Mouse (Mus musculus): ENCODE results near the gene Wipf1. TPM values are rescaled to one million over a fixed set of nuclear protein-coding genes. Genes with fewer than 3 reads are reported as not detected.

The Wipf1 gene
- total RNA-seq, 2 experiments from 2014 or later = 21.1 to 21.3 TPM

DNA sequence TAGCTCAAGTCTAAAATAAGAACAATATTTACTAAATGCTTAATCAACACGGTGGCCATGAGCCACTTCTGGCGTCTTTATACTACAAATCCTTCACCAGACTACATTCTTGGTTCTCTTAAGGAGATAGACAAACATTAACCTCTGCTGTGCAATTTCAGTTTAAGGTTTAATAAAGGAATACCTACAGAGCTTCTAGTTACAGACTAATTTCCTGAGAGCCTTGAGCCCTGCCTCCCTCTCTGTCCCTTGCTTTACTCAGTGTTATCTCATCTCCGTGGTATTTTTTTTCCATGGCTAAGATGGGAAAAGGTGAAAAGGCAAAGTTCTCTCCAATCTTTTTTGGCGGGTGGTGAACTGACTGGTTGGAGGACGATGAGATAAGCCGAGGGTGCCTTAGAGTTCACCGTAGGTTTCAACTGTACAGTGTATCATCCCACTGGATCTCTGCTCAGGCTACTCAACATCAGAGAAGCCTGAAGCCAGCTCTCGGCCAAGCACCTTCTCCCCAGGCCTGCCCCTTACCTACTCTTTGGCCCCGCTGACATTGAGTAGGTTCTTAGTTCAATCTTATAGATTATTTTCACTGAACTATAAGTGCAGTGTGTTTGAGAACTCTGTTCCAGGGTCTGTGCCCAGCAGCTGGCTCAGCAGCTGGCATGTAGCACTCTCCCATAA lies 149.1 kb downstream of the Wipf1 start:
- no peak for DNase-seq

DNA sequence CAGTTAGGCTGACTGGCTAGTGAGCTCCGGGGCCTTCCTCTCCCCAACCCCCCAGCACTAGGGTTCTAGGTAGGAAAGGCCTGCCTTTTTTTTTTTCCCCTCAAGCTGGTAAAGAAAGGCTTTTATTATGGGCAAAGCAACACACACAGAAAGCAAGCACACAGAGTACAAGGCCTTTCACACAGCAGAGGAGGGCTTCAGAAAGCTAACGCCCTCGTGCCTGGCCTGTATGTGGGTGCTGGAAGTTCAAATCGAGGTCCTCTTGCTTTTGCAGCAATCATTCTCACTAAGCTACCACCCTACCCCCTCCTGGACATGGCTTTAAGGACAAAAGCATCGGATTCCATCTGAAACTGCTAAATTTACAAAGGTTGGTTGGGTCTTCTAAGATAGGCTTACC lies 149.9 kb downstream of the Wipf1 start:
- DNase-seq = no peak

Other genes starting within 250 kb of the Wipf1 start
- gene Scrn3, start 217.1 kb downstream of the Wipf1 start, total RNA-seq (2021) = 10 to 100 TPM; 19.8 to 21.9 TPM
- 10 to 100 TPM; 16.0 to 21.7 TPM for gene Cir1, start 217.0 kb downstream of the Wipf1 start, total RNA-seq (2021)
- gene Gpr155, start 143.2 kb downstream of the Wipf1 start, total RNA-seq (2021) = 1 to 10 TPM; 6.7 to 9.8 TPM
- gene Chrna1, start 50.6 kb upstream of the Wipf1 start, total RNA-seq (2021) = 1 to 10 TPM in 1 of 2 experiments, under 1 TPM in 1; 0.39 to 1.6 TPM
- gene Chn1, start 245.6 kb upstream of the Wipf1 start, total RNA-seq (2021) = 10 to 100 TPM; 21.0 to 26.3 TPM